Mouse (Mus musculus): ENCODE measurements around the gene Lpar2.

Lpar2 gene

DNA sequence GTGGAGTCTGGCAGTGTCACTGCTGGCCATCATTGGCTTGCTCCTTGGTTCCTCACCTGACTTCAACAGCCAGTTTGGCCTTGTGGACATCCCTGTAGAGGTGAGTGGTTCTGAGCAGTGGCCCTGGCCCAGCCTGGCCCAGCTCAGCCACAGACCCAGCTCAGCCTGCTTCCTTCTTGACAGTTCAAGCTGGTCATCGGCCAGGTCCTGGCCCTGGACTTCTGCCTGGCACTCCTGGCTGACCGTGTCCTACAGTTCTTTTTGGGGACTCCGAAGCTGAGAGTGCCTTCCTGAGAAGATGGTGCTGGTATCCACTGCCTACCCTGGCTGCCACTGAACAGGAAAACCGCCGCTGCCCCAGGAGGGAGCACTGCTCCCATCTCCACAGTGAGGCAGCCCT is 15.0 kb upstream of the Lpar2 start:
- no peak for DNase-seq

- peak in 1 of 2 experiments; percentile 63 for DNase-seq
These were observed 13.9 kb upstream of the Lpar2 start, which contains the start of gene Gmip for GRCm38 (mm10) chr8:69808094-69808863. TSS of gene Gmip (plus strand) at chr8:69808679.

DNA sequence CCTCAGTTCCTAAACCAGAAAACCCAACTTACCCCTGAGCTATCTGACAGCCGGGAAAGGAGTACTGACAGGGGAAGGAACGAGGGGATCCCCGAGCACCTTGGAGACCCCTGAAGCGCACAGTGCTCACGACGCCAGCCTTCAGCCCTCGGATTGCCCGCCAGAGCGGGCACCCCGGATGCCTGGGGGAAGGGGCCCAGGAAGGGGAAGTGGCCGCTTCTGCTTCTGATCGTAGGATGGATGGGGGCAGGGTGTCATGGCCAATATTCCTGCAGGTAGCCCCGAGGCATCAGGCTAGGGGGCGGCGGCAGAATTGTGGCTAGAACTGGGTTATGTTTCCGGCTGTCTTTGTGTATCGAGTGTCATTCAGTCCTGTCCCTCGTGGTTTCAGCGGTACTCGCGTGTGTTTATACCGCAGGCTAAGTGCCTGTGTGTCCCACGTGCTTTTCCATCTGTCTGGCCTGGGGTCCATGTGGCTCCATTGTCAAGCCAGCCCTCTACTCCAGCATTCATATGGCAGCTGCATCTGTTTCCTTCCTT is 13.3 kb upstream of the Lpar2 start:
- DNase-seq, result peak in 1 of 2 experiments; percentile 29

DNA sequence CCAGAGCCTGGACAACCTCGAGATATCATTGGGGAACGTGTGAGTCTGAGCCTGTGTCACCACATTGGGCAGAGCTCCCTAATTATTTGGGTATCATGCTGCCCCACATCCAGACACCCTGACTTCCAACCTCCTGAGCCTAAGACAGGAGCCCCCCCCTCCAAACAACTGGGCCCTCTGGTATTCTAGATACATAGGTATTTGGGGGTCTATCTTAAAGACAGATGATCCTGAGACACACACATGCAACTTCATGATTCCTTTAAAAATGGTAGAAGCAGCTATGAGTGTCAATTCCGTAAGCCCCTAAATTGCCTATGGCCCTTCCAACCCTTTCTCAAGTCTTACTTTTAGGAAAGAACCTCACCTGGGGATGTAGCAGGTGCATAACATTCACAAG is 12.4 kb upstream of the Lpar2 start:
- no peak for DNase-seq

DNA sequence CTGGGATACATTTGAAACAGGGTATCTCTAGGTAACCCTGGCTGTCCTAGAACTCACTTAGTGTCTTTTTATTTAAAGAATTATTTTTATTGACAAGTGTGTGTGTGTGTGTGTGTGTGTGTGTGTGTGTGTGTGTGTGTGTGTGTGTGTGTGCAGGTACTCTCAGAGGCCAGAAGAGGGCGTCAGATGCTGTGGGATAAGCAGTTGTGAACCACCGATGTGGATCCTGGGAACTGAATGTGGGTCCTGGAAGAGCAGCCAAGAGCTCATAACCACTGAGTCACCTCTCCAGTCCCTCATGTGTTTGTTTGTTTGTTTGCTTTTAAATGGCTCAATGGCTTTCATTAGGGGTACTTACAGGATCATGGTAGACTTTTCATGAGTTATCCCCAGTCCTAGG is 7.3 kb upstream of the Lpar2 start:
- DNase-seq, result no peak

DNA sequence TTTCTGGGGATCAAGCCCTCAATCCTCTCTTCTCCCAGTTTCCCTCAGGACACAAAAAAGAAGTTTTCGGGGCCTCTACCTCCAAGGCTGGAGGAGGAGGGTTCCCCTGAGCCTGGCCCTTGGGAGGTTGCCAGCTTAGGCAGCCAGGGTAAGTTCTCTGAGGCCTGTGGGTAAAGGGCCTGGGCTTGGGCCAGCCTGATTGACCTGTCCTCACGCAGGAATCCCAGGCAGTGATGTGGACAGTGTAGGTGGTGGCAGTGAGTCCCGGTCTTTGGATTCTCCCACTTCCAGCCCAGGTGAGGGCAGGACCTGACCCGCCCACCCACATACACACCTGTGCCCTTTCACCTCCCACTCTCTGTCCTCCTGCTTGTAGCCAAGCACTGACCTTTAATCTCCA is 6.8 kb upstream of the Lpar2 start:
- no peak for DNase-seq

GRCm38 (mm10) chr8:69820466-69820865 is 1.8 kb upstream of the Lpar2 start:
- no peak for DNase-seq

- DNase-seq, result peak; percentile 25 to 42
These were observed 251 bp upstream of the Lpar2 start for GRCm38 (mm10) chr8:69821971-69822385.

DNA sequence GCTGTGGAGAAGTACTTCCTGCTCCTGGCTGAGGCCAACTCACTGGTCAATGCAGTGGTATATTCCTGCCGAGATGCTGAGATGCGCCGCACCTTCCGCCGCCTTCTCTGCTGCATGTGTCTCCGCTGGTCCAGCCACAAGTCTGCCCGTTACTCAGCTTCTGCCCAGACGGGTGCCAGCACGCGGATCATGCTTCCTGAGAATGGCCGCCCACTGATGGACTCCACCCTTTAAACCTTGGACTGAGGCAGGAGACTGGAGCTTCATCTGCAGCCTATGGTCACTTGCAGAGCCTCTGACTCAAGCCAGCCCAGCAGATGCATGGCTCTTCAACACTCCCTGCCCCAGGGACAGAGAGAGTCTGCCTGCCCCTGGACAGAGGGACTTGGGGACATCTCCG is 4.1 kb downstream of the Lpar2 start:
- DNase-seq, result no peak

DNA sequence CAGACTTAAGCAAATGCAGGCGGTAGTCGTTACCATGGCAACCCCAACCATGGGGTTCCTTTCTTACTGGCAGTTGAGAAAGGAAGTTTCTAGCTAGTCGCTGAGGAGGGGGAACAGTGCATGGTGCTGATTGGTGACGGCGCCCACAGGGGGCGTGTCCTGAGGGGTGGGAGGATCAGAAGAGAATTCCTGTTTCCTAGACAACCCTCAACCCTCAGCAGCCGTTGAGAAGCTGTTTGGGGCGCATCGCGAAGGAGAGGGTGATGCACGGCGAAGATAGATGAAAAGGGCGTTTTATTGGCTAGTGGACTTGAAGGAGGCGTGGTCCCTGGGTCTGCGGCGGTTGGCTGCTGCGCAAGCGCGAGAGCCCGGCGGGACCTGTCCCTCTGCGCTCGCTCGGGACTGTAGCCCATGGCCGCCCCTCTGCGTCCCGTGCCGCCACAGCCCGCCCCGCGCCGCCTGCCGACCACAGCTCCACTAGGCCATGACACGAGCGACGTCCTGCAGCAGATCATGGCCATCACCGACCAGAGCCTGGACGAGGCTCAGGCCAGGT is 10.1 kb downstream of the Lpar2 start, which contains the start of gene Pbx4:
Gene Pbx4 (plus strand): TSS at position 194 of the 556 bp plus-strand sequence.
- peak; percentile 81 to 86 for DNase-seq

DNA sequence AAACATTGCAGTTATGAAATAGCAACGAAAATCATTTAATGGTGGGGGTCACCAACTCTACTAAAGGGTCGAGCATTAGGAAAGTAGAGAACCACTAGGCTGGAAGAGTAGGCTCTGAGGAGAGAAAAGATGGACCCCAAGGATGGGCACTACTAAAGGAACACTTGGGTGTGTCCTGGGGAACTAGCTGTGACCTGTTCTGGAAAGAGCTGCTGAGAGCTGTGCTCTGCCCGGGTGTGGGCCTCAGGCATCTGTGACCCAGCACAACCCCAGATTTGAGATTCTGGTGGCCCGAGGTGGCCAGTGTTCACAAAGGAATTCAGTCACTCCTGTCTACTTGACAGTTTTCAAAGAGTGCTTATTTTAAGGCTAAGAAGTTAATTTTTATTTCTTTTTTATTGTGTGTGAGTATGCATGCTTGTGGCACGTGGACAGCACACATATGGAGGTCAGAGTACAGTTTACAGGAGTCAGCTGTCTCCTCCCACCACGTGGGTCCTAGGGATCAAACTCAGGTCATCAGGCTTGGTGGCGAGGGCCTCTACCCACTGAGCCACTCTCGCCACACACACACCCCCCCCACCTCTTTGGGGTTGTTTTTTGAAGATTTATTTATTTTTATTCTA is 14.9 kb downstream of the Lpar2 start:
- no peak for DNase-seq

- no peak for DNase-seq
These were observed 25.2 kb downstream of the Lpar2 start for GRCm38 (mm10) chr8:69847167-69848065.

DNA sequence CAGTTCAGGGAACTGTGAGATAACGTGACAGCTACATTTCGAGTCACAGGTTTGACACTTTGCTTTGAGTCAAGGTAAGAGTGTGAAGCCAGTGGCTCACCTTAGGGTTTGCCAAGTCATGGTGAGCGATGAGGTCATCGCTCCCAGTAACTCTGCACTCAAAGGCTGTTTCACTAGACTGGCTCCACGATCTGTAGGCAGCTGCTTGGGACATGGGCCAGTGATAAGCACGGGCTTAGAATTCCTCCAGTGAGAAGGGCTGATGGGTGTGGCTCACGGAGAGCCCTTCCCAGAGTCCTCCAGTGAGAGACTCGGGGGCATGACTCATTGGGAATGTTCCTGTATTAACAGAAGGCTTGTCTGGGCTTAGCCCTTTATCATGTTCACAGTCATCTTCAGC is 26.7 kb downstream of the Lpar2 start:
- DNase-seq, result no peak

DNA sequence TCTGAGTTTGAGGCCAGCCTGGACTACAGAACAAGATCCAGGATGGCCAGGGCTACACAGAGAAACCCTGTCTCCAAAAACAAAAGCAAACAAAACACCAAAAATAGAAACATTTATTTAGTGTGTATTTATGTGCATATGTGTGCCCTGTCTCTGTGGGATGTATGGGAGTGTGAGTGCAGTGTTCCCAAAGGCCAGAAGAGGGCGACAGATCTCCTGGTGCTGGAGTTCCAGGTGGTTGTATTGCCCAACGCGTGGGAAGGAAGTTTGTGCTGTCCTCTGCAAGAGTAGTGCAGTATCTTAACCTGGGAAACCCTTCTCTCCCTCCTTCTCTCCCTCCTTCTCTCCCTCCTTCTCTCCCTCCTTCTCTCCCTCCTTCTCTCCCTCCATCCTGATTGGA is 27.7 kb downstream of the Lpar2 start:
- DNase-seq, result no peak

- DNase-seq, result no peak
These were observed 28.8 kb downstream of the Lpar2 start for GRCm38 (mm10) chr8:69850926-69851506.

GRCm38 (mm10) chr8:69853869-69854268 is 31.6 kb downstream of the Lpar2 start:
- no peak for DNase-seq

DNA sequence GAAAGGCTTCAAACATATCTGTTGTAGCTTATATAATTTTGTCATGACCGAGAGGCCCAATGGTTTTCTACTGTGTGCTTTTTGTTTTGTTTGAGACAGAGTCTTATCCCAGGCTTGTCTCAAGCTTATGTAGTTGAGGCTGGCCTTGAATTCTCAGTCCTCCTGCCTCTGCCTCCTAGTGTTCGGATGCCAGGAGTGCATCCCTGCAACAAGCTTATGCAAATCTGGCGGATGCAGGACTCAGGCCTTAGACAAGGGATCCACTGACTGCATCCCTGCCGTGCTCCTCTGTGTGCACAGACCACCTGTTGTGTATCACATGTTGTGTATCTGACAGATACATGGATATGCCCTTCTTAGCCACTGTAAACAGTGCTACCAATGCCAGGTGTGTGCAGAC is 38.6 kb downstream of the Lpar2 start:
- no peak for DNase-seq

GRCm38 (mm10) chr8:69861251-69861650 is 39.0 kb downstream of the Lpar2 start:
- no peak for DNase-seq

- DNase-seq, result peak; percentile 53 to 65
These were observed 41.3 kb downstream of the Lpar2 start for GRCm38 (mm10) chr8:69863387-69864020.

GRCm38 (mm10) chr8:69864180-69864579 is 42.0 kb downstream of the Lpar2 start:
- DNase-seq, result no peak

- DNase-seq, result peak in 1 of 2 experiments; percentile 5
These were observed 45.6 kb downstream of the Lpar2 start for GRCm38 (mm10) chr8:69867696-69868326.
